Mouse (Mus musculus) E14TG2a.4 (cell line): ENCODE data around the gene Vcpkmt.

ENCODE experiments used
- CTCF ChIP-seq: conservative IDR thresholded peaks from 2 replicates; pipeline ENCODE4 v1.5.1; 2014; ENCODE audit warnings: low read length
- NANOG ChIP-seq: IDR thresholded peaks from 2 replicates; pipeline ENCODE4 v1.6.1; 2014; ENCODE audit warnings: borderline replicate concordance, low read length, mixed read lengths

GRCm38 (mm10) chr12:69532530-69532929 is 50.3 kb downstream of the Vcpkmt start:
- TF ChIP-seq CTCF (no peak), NANOG (no peak)
